Mouse (Mus musculus) forebrain, embryonic 16.5 days (tissue): ENCODE measurements at regions not wholly inside any gene's neighbourhood (a gene's known extent, or its start where the extent isn't known, plus 50 kb on each side); places are given as distances from the start of the nearest gene placed in this dataset.

Experiments
- ATAC-seq: fragments of 200-750 bp; cut with Nextera tagmentation; 2 replicates; pipeline ENCODE4 v1.8.0; 2017; ENCODE audit warnings: mild to moderate bottlenecking, moderate library complexity
- H3K27ac ChIP-seq: fragments of 300-500 bp; sonication (generic); 2 replicates; pipeline ENCODE4 v1.5.1; 2014; ENCODE audit warnings: low read length, control low read depth
- H3K27me3 ChIP-seq: fragments of 300-500 bp; sonication (generic); replicated peaks from 2 replicates; pipeline ENCODE4 v1.6.1; 2014; ENCODE audit warnings: low read length; ENCODE audit not compliant: control insufficient read depth, insufficient read depth
- H3K36me3 ChIP-seq: fragments of 300-500 bp; sonication (generic); 2 replicates; pipeline ENCODE4 v1.6.1; 2014; ENCODE audit not compliant: control insufficient read depth, insufficient read depth
- H3K4me1 ChIP-seq: fragments of 300-500 bp; sonication (generic); replicated peaks from 2 replicates; pipeline ENCODE4 v1.6.1; 2014; ENCODE audit warnings: low read length; ENCODE audit not compliant: control insufficient read depth, insufficient read depth
- H3K4me2 ChIP-seq: fragments of 300-500 bp; sonication (generic); 2 replicates; pipeline ENCODE4 v1.6.1; 2014; ENCODE audit warnings: mild to moderate bottlenecking, low read length, control low read depth
- H3K4me3 ChIP-seq: fragments of 300-500 bp; sonication (generic); replicated peaks from 2 replicates; pipeline ENCODE4 v1.5.1; 2014; ENCODE audit warnings: mild to moderate bottlenecking, low read length, control low read depth
- H3K9ac ChIP-seq: fragments of 300-500 bp; sonication (generic); replicated peaks from 2 replicates; pipeline ENCODE4 v1.6.1; 2014; ENCODE audit warnings: low read depth, low read length, control low read depth
- H3K9me3 ChIP-seq: fragments of 300-500 bp; sonication (generic); 2 replicates; pipeline ENCODE4 v1.6.1; 2016; ENCODE audit warnings: low read length; ENCODE audit not compliant: control insufficient read depth
- WGBS: fragments of 180-500 bp; shearing (Covaris S2); extraction: QIAGEN DNeasy Blood & Tissue Kit; methylation state at CpG from one replicate; pipeline ENCODE4 v1.1.7; 2014; 5-methylcytosine and 5-hydroxymethylcytosine counted together

DNA sequence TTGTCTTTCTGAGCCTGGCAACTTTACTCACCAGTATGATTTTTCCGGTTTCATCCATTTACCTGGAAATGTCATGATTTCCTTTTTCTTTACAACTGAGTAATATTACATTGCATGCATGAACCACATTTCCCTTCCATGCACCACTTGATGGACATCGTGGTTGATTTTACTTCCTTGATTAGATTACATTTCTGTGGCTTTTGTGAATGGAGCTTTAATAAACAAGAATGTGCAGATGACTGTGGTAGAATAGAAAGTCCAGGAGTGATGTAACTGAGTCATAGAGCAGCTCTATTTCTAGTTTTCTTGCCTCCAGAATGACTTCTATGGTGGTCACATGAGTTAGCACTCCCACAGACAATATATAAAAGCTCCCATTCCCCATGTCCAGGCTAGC lies 75.2 kb downstream of the Chst2 start:
- WGBS: 88% methylated on average over 2 of the region's 2 CpGs
- Histone ChIP-seq H3K4me1 (no peaks in the 10 kb centered on the region), H3K27ac (no peak overlapping the region), H3K4me3 (no peak overlapping the region), H3K4me2 (no peak overlapping the region), H3K9me3 (no peaks in the 10 kb centered on the region), H3K9ac (no peak overlapping the region), H3K36me3 (no peaks in the 10 kb centered on the region), H3K27me3 (no peaks in the 10 kb centered on the region)
- ATAC-seq: no peak

DNA sequence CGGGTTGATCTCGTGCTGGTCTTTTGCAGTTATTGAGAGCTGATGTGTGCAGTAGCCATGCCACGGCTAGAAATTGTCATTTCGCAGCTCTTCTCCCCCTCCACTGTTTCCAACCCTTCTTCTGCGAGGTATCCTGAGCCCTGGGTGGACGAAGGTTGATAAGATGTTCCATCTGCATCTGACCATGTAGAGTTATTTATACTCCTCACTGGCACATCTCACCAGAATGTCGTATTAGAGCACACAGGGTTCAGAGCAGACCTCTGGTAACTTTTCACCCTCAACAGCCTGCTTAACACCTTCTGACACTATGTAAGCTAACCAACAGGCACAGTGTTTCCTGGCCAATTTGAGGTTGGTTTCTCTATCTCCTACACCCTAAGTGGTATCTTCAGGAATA lies 76.4 kb downstream of the Chst2 start:
- Histone ChIP-seq H3K4me1 (no peaks in the 10 kb centered on the region), H3K36me3 (no peaks in the 10 kb centered on the region), H3K27me3 (no peaks in the 10 kb centered on the region), H3K9ac (no peak overlapping the region), H3K27ac (no peak overlapping the region), H3K4me3 (no peak overlapping the region), H3K9me3 (no peaks in the 10 kb centered on the region), H3K4me2 (no peak overlapping the region)
- WGBS: 85% methylated on average over 7 of the region's 7 CpGs
- ATAC-seq: no peak

DNA sequence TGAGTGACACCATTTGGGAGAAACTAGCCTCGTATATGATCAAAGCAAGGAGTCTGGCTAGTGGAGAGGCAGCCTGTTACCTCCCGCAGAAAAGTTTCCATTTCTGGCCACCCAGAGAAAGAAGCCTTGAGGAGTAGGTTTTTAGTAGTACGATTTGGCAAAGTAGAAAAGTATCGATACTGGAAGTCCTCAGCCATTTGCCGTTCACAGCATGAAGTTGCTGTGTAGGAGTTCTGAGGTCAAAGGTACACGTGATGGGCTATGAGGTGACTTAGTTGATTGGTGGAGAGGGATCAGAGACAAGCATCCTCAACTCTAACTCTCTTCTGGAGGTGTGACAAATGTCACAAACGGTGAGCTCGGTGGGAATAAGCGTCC lies 77.5 kb downstream of the Chst2 start:
- Histone ChIP-seq H3K27me3 (no peaks in the 10 kb centered on the region), H3K4me3 (no peak overlapping the region), H3K9ac (no peak overlapping the region), H3K4me2 (no peak overlapping the region), H3K27ac (no peak overlapping the region), H3K36me3 (no peaks in the 10 kb centered on the region), H3K4me1 (no peaks in the 10 kb centered on the region), H3K9me3 (no peaks in the 10 kb centered on the region)
- no peak for ATAC-seq
- WGBS: 88% methylated on average over 9 of the region's 9 CpGs

DNA sequence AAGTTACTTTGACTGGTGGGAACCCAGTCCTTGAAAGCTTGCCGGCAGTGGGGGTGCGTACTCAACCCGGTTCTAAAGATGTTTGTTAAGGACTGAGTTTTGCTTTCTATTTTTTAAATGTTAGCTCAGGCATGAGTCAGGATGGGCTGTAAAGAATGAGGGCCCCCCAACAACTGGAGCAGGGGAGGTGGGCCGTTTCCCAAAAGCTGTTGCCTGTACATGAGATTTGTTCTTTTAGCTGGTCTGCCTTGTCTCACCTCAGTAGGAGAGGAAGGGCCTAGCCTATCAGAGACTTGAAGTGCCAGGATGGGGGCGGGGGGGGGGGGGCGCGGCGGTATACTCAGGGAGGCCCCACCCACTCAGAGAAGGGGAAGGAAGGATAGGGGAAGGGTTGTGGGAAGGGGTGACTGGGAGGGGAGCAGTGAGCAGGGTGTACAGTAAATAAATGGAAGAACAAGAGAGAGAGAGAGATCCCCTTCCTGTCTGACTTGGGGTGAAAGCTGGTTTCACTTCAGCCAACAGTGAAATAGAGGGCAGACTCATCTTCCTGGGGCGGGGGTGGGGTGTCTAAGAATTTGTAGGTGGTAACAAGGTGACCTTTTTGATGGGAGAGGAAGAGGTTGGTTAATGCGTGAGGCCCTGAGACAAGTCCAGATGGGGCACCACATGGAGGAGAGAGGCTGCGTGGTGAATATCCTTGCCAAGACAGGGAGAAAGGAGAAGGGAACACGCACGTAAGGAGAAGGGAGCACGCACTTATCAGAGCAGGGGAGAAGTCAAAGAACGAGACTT lies 78.1 kb downstream of the Chst2 start:
- peaks cover 5% of the 10 kb centered on the region for H3K4me1 ChIP-seq
- no peak for ATAC-seq
- H3K27me3 ChIP-seq: no peaks in the 10 kb centered on the region
- WGBS: 75% methylated on average over 11 of the region's 15 CpGs
- H3K9ac ChIP-seq: no peak overlapping the region
- H3K9me3 ChIP-seq: no peaks in the 10 kb centered on the region
- no peaks in the 10 kb centered on the region for H3K36me3 ChIP-seq
- no peak overlapping the region for H3K27ac ChIP-seq
- H3K4me3 ChIP-seq: no peak overlapping the region
- no peak overlapping the region for H3K4me2 ChIP-seq

DNA sequence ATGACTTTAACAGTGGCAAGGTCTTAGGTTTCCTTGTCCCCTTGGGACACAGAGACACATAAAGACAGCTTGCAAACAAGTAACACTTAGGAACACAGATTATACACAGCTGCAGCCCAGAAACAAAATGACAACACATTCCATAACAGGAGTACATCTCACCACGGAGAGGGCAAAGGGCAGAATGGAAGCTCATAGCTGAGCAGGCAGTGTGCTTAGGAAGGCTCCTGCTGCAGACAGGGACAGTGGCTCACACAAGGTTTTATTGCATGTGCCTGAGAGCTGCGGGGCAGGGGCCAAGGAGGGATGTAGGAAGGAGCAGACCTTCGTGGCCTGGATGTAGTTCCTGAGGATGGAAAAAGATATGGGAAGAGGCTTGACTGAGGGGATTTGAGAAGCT lies 78.8 kb downstream of the Chst2 start:
- ATAC-seq: no peak
- peaks cover 8% of the 10 kb centered on the region for H3K4me1 ChIP-seq
- no peak overlapping the region for H3K9ac ChIP-seq
- H3K36me3 ChIP-seq: no peaks in the 10 kb centered on the region
- no peaks in the 10 kb centered on the region for H3K9me3 ChIP-seq
- WGBS: 57% methylated on average over 3 of the region's 3 CpGs
- H3K27ac ChIP-seq: no peak overlapping the region
- no peak overlapping the region for H3K4me3 ChIP-seq
- H3K27me3 ChIP-seq: no peaks in the 10 kb centered on the region
- H3K4me2 ChIP-seq: no peak overlapping the region

DNA sequence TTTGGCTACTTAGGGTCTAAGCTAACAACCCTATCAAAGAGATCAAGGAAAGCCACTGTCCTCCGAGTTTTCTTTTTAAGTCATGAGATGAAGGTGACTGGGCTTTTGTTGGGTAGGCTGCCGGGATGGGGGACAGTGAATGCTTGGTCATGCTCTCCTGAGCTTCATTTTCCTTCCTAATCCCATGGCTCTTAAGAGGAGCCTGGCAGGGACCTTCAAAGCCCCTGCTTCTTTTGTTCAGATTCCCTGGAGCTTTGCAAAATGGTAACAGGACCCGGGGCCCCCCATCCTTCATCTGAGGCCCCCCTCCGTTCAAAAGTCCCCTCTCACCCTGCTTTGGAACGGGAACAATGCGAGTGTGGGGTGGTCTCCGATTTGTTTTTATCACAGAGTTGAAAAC lies 82.9 kb downstream of the Chst2 start:
- ATAC-seq: peak; percentile 34
- Histone ChIP-seq H3K36me3 (no peaks in the 10 kb centered on the region), H3K4me1 (peaks cover 12% of the 10 kb centered on the region), H3K9ac (no peak overlapping the region), H3K27ac (no peak overlapping the region), H3K27me3 (no peaks in the 10 kb centered on the region), H3K4me2 (no peak overlapping the region), H3K4me3 (no peak overlapping the region), H3K9me3 (no peaks in the 10 kb centered on the region)
- WGBS: 3% methylated on average over 7 of the region's 7 CpGs

DNA sequence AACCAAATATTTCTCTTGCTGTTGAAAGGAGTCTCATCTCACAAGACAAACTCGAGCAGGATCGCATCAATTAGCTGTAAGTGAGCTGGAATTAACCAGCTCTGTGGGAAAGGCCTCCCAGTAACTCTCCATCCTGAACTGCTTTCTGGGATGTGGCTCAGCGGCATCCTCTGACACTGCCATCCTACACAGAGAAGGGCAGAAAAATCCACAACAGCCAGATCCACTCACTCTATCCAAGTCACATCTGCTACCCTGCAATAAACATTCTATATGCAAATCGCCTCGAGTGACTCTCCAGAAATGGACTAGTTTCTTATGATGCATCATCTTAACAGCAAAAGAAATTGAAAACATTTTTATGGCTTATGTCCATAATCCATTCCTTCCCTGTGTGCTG lies 83.6 kb downstream of the Chst2 start:
- ATAC-seq: peak; percentile 60
- peaks cover 12% of the 10 kb centered on the region for H3K4me1 ChIP-seq
- H3K4me2 ChIP-seq: no peak overlapping the region
- H3K36me3 ChIP-seq: no peaks in the 10 kb centered on the region
- H3K9ac ChIP-seq: no peak overlapping the region
- WGBS: 25% methylated on average over 5 of the region's 5 CpGs
- H3K27ac ChIP-seq: no peak overlapping the region
- no peaks in the 10 kb centered on the region for H3K9me3 ChIP-seq
- H3K4me3 ChIP-seq: no peak overlapping the region
- H3K27me3 ChIP-seq: no peaks in the 10 kb centered on the region

DNA sequence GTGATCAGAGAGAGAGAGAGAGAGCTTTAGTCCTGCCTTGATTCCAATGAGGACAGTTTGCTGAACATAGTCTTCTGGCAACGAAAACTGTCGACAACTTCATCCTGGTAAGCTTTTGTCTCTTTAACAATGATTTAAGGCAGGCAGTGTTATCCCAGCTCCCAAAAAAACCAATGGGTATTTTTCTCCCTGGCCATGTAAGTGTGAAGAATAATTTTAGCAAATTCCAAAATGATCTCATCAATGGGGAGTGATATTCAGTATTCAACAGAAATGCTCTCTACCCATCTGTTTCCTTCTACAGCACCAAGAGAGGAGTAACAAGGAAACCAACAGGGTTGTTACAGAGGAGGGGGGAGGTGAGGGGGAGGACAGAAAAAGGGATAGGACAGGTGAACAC lies 84.5 kb downstream of the Chst2 start:
- Histone ChIP-seq H3K9me3 (no peaks in the 10 kb centered on the region), H3K4me1 (peaks cover 12% of the 10 kb centered on the region), H3K27ac (no peak overlapping the region), H3K9ac (no peak overlapping the region), H3K4me3 (no peak overlapping the region), H3K4me2 (no peak overlapping the region), H3K36me3 (no peaks in the 10 kb centered on the region), H3K27me3 (no peaks in the 10 kb centered on the region)
- no peak for ATAC-seq
- WGBS: 75% methylated on average over 2 of the region's 2 CpGs

DNA sequence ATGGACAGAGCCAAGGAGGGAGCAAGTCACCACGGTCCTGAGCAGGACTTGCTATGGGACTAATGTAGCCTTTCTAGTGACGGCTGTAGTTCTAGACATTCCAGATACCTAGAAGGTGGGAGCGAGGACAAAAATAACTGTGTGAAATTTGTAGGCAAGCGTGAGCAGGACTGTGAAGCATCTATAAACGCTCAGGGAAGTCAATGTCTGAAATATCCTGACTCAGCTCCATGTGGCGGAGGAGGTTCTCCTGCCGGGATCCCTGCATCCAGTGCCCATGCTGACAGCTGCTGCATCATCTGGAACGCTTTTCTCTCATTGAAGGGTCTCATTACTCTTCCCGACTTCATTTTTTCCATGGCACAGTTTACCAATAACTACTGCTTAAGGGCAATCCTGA lies 87.6 kb downstream of the Chst2 start:
- H3K4me1 ChIP-seq: peaks cover 12% of the 10 kb centered on the region
- H3K27ac ChIP-seq: no peak overlapping the region
- WGBS: 91% methylated on average over 9 of the region's 9 CpGs
- no peaks in the 10 kb centered on the region for H3K36me3 ChIP-seq
- H3K4me2 ChIP-seq: no peak overlapping the region
- no peaks in the 10 kb centered on the region for H3K27me3 ChIP-seq
- H3K9ac ChIP-seq: no peak overlapping the region
- ATAC-seq: no peak
- H3K4me3 ChIP-seq: no peak overlapping the region
- no peaks in the 10 kb centered on the region for H3K9me3 ChIP-seq

DNA sequence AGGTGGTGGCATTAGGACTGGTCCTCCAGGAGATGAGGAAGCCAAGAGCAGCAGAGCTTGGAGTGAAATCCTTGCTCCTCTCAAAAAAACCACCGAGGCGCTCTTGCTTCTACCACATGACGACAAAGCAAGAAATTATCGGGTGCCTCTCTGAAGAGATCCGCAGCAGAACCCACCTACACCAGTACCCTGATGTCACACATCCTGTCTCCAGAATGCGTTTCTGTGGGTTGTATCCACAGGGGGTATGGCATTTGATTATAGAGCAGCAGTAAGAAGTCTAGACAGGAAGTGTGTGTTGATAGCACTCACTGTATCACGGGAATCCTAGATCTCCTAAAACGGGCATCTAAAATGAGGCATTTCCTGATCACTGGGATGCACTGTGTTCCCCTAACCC lies 89.8 kb downstream of the Chst2 start:
- 91% methylated on average over 8 of the region's 8 CpGs for WGBS
- no peaks in the 10 kb centered on the region for H3K4me1 ChIP-seq
- no peak overlapping the region for H3K4me2 ChIP-seq
- no peaks in the 10 kb centered on the region for H3K36me3 ChIP-seq
- H3K27me3 ChIP-seq: no peaks in the 10 kb centered on the region
- no peaks in the 10 kb centered on the region for H3K9me3 ChIP-seq
- H3K9ac ChIP-seq: no peak overlapping the region
- ATAC-seq: no peak
- no peak overlapping the region for H3K27ac ChIP-seq
- no peak overlapping the region for H3K4me3 ChIP-seq
